Mouse (Mus musculus) gastrocnemius, postnatal 36 days (tissue): Measurements from ENCODE around the gene Nectin2. TPM values are rescaled to one million over a fixed set of nuclear protein-coding genes. Genes with fewer than 3 reads are reported as not detected.
A peak's percentile ranks its signal among the peaks of the same experiment; 100 is the strongest.

Source experiments
- DNase-seq, 2 experiments: peaks; one replicate each; pipeline ENCODE4 v3.0.0; 2022
- intact Hi-C: fragments of 180-260 bp; cut with DNase I; formaldehyde crosslinking; loops from one replicate; pipeline ENCODE4 v1.15.1; 2025
- total RNA-seq, 2 experiments: library from RNA; stranded (reverse); gene quantifications; 2 replicates each; pipeline ENCODE4 v1.2.3; 2021

Nectin2 gene
- total RNA-seq, 2 experiments from 2014 or later, result 2.0 to 2.3 TPM

DNA sequence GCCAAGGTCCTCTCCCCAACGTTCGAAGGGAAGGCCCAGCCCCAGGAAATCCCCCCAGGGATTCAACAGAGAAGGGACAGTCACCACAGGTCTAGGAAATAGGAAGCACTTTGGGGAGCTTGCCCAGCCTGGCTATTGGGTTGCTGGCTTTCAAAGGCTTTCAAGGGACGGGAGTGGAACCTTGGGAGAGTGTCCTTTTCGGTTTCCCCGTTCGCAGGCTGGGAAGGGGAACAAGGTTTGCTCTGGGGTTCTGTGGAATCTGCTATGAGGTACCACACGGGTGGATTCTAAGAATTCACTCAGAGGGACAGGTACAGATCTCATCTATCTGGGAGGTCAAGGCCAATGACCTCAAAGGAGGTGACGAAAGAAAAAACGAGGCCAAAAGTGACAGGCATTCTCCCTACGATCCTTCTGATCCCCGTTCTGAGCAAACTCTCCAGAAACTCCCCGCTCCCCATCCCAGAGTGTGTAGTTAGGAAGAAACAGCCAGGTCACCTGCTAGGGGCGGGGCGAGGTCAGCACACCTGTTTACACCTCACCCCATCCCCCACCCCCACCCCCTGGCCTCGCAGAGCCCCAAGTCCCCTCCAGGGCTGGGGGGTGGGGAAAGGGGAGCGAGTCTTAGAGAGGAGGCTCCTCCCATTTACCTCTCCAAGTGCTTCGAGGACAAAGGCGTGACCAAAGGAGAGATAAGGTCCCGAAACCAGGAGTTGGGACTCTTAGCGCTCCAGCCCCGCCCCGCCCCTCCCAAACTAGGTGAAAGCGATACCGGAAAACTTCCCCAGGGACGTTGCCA, 2.7 kb downstream of the Nectin2 start:
- intact Hi-C loops, result no loop called here
- DNase-seq, result no peak

DNA sequence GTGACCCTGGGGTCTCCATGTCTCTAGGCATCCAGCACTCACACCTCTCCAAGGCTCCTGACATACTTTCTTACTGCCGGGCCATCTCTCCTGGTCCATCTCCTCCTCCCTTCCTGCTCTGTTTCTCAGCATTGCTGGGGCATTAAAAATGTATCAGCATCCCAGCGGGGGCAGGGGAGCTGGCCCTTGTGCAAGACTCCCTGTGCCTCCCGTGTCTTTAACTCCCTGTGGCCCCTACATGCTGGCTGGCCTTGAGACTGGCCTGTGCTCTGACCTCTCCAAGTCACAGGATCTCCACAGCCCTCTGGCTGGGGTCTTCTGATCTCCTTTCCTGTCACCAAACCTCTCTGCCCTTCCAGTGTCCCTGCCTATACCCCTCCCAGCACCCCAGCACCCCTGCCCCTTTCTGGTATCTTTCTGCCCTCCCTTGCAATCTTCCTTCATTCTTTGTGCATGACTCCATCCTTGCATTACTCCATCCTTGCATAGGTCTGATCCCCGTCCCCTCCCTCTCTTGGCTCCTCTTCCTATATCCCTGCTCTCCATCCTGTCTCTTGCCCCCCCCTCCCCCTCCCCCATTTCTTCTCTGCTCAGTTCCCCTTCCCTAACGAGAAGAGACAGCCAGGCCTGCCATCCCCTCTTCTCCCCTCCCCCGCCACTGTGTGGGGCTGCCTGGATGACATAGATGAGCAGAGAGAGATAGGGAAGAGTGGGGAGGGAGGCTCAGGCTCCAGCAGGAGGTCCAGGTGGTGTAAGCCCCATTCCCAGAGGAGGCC, 3.7 kb downstream of the Nectin2 start:
- intact Hi-C loops, result no loop called here
- DNase-seq, result no peak

- DNase-seq, result no peak
- intact Hi-C loops, result no loop called here
Observed at GRCm38 (mm10) chr7:19745971-19746370, 4.3 kb downstream of the Nectin2 start.

DNA sequence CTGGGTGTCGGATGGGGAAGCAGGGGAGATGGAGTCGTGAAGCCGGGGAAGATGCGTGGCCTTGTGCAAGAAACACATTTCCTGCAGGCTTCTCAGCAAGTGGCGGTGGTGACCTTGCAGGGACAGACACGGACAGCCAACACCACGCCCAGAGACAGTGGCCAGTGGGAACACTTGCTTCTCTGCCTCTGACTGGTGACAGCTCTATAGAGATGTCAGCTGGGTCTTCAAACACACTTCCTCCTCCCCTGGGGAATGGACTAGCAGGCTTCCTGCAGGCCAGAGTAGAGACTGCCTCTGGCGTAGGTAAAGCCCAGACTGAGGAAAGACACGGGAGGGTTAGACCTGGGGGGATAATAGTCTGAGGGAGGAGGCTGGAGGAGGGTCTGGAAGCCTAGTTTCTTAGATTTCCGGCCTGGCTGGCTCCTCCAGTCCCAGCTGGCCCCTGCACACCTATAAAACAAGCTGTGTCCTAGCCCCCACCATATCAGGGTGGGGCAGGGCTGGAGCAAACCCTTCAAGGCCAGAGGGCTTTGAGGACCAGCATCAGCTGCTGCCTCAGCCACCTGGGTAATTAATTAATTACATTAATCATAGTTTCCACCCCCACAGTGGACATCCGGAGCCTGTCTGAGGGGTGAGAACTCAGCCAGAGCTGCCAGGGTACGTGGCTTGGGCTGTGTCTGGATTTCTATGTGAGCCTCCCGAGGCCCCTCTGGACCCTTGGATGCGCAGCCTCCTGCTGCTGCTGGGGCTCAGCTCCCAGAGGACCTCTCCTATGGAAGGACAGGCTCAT, 5.5 kb downstream of the Nectin2 start:
- intact Hi-C loops, result no loop called here
- DNase-seq, result no peak

GRCm38 (mm10) chr7:19743791-19744190, 6.5 kb downstream of the Nectin2 start:
- no peak for DNase-seq
- intact Hi-C loops, result no loop called here

- intact Hi-C loops, result no loop called here
- no peak for DNase-seq
Observed at GRCm38 (mm10) chr7:19742468-19742867, 7.8 kb downstream of the Nectin2 start.

GRCm38 (mm10) chr7:19741329-19742031, 8.8 kb downstream of the Nectin2 start:
- DNase-seq, result no peak
- intact Hi-C loops, result no loop called here

GRCm38 (mm10) chr7:19740269-19740668, 10.0 kb downstream of the Nectin2 start:
- DNase-seq, result no peak
- intact Hi-C loops, result no loop called here

DNA sequence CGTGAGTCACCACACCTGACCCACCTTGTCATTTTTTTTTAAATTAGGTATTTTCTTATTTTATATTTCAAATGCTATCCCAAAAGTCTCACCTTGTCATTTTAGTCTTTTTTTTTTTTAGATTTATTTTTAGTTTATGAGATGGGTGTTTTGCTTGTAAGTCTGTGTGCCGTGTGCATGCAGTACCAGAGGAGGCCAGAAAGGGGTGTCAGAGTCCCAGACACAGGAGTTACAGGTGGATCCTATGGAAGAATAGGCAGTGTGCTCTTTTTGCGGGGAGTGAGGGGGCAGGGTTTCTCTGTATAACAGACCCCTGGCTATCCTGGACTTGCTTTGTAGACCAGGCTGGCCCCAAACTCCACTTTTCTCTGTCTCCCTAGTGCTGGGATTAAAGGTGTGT, 11.5 kb downstream of the Nectin2 start:
- no peak for DNase-seq
- intact Hi-C loops, result no loop called here

DNA sequence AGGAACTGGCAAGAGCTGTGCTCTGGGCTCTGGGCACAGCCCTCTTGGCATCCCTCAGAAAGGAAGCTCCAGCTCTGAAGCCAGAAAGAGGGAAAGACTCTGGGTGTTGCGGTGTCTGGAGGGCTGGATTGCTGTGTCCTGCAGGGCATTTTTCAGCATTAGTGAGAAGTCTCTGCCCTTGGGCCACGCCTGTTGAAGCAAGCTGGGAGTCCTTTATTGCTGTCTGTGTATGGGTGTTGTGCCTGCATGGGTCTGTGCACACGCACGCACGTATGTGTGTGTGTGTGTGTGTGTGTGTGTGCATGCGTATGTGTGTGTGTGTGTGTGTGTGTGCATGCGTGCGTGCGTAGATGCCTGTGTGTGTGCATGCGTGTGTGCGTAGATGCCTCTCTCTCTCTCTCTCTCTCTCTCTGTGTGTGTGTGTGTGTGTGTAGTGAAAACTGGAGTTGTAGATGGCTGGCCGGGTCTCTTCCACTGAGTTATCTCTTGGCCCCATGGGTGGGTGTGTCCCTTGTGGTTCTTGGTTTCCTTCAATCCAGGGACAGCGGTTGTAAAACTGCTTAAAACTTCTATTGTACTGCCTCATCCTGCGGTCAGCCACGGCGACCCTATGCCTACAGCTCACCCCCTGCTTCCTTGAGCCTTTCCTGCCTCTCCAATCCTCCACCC, 13.8 kb downstream of the Nectin2 start:
- intact Hi-C loops, result no loop called here
- no peak for DNase-seq

- DNase-seq, result no peak
- intact Hi-C loops, result no loop called here
Observed at GRCm38 (mm10) chr7:19734178-19734666, 16.1 kb downstream of the Nectin2 start.

DNA sequence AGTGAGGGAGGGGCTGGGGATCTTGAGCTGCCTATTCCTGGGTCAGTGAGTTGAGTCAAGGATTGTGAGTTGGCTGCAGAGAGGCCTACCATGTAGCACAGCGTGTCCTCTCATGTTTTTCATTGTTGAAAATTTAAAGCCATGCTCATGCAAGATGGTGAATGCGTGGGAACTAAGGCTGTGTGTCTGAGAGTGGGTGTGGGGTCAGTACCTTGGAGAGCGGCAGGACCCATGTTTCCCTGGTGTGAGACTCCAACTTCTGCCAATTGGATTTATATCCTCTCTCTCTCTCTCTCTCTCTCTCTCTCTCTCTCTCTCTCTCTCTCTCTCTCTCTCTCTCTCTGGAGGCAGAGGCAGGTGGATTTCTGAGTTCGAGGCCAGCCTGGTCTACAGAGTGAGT, 23.7 kb downstream of the Nectin2 start:
- no peak for DNase-seq

GRCm38 (mm10) chr7:19724167-19724566, 26.1 kb downstream of the Nectin2 start:
- DNase-seq, result no peak
- intact Hi-C loops, result no loop called here

More for the DNA sequence above, 23.7 kb downstream of the Nectin2 start:
- intact Hi-C loops, result no loop called here

DNA sequence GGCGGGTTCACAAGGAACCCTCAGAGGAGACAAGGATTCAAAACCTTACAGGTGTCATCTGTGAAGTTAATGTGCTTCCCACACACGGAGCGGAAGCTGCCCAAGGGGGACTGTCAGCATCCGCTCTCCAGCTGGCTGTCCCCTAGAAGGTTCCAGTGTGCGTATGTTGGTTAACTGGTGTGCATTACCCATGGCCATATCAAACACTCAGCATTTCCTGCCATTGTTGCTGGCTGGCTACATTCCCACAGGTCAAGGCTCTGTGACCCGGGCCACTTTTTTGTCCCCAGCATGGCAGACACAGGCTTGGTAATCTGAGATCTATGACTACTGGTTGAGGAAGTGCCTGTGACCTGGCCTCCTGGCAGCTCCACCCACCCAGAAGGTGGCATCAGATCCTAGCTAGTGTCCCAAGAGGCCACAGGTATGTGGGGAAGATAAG, 27.5 kb downstream of the Nectin2 start:
- intact Hi-C loops, result no loop called here
- DNase-seq, result peak in 1 of 2 experiments; percentile 31

DNA sequence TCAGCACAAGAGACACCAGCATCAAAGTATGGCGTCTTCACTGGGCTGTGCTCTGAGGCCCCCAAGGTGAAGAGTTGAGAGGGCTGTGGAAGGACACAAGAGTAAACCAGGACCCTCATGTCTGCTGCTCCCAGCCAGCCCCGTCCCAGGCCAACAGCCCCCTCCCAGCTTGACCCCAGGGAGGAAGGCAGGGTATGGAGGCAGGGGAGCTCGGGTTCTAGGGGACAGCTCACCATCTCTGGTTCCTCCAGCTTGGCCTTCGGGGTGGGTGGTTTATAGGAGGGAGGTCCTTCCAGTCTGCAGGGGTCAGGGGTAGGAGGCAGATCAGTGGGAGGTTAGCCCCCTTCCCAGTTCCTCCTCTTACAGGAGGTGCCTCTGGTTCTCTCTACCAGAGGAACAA, 31.1 kb downstream of the Nectin2 start:
- intact Hi-C loops, result no loop called here
- DNase-seq, result no peak

DNA sequence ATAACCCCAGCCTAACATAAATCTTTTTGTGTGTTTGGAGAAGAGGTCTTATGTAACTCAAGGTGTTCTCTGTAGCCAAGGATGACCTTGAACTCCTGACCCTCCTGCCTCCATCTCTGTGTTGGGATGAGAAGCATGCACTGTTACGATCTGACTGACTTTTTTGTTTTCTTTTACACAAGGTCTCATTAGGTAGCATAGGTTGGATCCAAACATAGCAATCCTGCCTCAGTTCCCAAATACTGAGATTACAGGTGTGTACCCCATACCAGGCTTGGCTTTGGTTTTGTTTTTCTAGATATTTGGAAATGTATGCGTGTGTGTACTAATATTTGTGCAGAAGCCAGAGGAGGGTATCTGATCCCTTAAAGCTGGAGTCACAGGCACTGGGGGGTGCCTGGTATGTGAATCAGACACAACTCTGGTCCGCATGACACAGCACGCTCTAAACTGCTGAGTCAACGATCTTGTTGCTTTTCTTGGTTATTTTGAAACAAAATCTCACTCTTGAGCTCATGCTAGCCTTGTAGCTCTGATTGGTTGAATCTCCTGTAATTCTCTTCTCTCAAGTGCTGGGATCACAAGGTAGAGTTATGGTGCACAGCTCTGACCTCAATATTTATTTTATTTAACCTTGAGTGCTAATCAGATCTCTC, 31.9 kb downstream of the Nectin2 start:
- intact Hi-C loops, result no loop called here
- no peak for DNase-seq

DNA sequence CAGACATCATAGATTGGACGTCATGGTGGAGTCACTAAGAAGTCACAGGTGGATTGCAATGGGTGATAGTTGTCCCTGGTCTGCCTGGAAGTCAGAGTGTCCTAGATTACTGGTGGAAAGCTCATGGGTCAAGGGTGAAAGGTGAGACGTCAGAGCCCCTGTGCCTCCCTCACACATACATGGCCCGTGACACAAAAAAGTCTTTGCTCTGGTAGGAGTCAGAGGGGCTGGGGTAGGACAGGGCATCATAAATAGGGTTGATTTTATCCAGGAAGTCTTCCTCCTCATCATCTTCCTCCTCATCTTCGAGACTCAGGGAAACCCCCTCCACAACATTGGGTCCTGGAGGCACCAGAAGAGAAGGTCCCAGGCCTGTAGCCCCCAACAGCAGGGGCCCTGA, 32.9 kb downstream of the Nectin2 start:
- no peak for DNase-seq
- intact Hi-C loops, result no loop called here

DNA sequence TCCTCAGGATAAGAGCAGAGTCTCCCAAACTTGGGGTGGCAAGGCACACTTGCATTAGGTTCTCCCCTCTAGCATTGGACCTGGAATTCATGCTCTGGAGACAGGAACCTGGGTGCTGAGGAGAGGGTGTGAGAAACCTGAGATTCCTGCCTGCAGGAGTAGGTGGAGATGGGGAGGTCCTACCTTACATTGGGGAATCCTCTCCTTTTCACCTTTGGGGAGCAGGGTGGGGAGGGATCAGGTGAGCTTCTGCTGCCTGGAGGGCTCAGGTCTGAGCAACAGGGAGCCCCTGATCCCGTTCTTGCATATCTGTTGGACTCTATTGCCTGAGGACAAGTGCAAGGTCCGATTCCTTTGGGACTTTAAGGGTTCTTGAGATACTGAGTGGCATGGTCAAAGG, 33.5 kb downstream of the Nectin2 start:
- intact Hi-C loops, result no loop called here
- DNase-seq, result no peak

GRCm38 (mm10) chr7:19716055-19716682, 34.1 kb downstream of the Nectin2 start:
- intact Hi-C loops, result no loop called here
- DNase-seq, result no peak
